Mouse (Mus musculus): ENCODE measurements at regions not wholly inside any gene's neighbourhood (a gene's known extent, or its start where the extent isn't known, plus 50 kb on each side); places are given as distances from the start of the nearest gene placed in this dataset.

- TF ChIP-seq CTCF (IDR thresholded peaks at IDR 0.05; ENCODE audit: insufficient read depth, low read length): no peak
- TF ChIP-seq POLR2A (IDR thresholded peaks at IDR 0.05; ENCODE audit: borderline replicate concordance, extremely low read depth, low read depth, low read length): no peak
Measured at GRCm38 (mm10) chr8:97260964-97261363, 1372.6 kb upstream of the Got2 start.
